Mouse (Mus musculus) ES-Bruce4 (cell line): ENCODE data around the gene Dusp14. TPM values are rescaled to one million over a fixed set of nuclear protein-coding genes. Genes with fewer than 3 reads are reported as not detected.
A peak's percentile ranks its signal among the peaks of the same experiment; 100 is the strongest.

Experiments
- H3K27ac ChIP-seq: 2 replicates; pipeline ENCODE4 v1.5.1; 2012; ENCODE audit warnings: low read length, inconsistent platforms; ENCODE audit not compliant: insufficient read depth
- H3K27me3 ChIP-seq: 2 replicates; pipeline ENCODE4 v1.6.1; 2012; ENCODE audit warnings: mild to moderate bottlenecking, low read length, inconsistent platforms; ENCODE audit not compliant: control insufficient read depth, poor library complexity, insufficient read depth, severe bottlenecking
- H3K36me3 ChIP-seq: 2 replicates; pipeline ENCODE4 v1.6.1; 2012; ENCODE audit warnings: inconsistent platforms, mild to moderate bottlenecking, low read length, moderate library complexity; ENCODE audit not compliant: control insufficient read depth, poor library complexity, insufficient read depth, severe bottlenecking
- H3K4me1 ChIP-seq: one replicate; pipeline ENCODE4 v1.8.1; 2011; ENCODE audit warnings: low read length; ENCODE audit not compliant: control insufficient read depth, insufficient read depth
- H3K4me3 ChIP-seq: 2 replicates; pipeline ENCODE4 v1.5.1; 2011; ENCODE audit warnings: low read depth, mild to moderate bottlenecking, low read length
- H3K9ac ChIP-seq: 2 replicates; pipeline ENCODE4 v1.6.1; 2012; ENCODE audit warnings: low read depth, mild to moderate bottlenecking, inconsistent platforms; ENCODE audit not compliant: poor library complexity, severe bottlenecking
- H3K9me3 ChIP-seq: replicated peaks from 2 replicates; pipeline ENCODE4 v1.6.1; 2012; ENCODE audit warnings: mild to moderate bottlenecking, low read length, inconsistent platforms; ENCODE audit not compliant: control insufficient read depth, poor library complexity, insufficient read depth, severe bottlenecking
- CTCF ChIP-seq: IDR thresholded peaks from one replicate; pipeline ENCODE4 v1.8.1; 2011; ENCODE audit warnings: low read depth, low read length
- EP300 ChIP-seq: IDR thresholded peaks from 2 replicates; pipeline ENCODE4 v1.6.1; 2011; ENCODE audit warnings: low read depth, low read length; ENCODE audit not compliant: insufficient read depth
- POLR2A ChIP-seq: IDR thresholded peaks from one replicate; pipeline ENCODE4 v1.8.1; 2011; ENCODE audit warnings: low read length; ENCODE audit not compliant: insufficient read depth
- polyA plus RNA-seq: library from polyadenylated mRNA; stranded (reverse); fragments of >200 nt; gene quantifications from 2 replicates; pipeline ENCODE4 v1.2.4, GENCODE M21; 2011; ENCODE audit warnings: low read depth; ENCODE audit not compliant: missing spikeins, insufficient read depth, insufficient read length

The Dusp14 gene
- polyA plus RNA-seq, 1 experiment, result 26.0 TPM

DNA sequence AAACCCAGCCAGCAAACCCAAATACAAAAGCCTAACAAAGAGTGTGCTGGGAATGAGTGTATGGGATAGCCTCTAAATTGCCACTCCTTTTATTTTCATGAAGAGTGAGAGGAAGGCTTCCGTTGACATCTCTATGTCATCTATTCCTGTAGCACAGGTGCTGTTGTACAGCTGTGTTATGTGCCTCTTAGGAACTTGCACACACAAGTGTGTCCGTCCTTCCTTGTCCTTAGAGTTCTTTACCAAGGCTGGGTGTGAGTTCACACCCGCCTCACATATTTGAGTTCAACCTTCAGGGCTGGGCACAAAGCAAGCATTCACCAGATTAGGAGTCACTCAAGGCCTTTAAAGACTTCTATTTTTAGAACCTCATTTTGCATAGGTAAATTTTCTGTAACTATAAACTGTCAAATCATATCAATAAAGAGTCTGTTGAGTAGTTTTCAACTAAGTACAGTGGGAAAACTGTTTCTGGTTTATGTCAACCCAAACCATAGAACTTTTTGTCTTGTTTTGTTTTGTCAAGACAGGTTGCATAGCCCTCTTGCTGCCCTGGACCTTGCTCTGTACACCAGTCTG, 5.3 kb downstream of the Dusp14 start:
- Histone ChIP-seq H3K9ac (no peak overlapping the region), H3K27me3 (peaks cover 2% of the 10 kb centered on the region; the same call in 1 of the 2 replicates), H3K27ac (no peak overlapping the region), H3K36me3 (no peaks in the 10 kb centered on the region), H3K4me3 (no peak overlapping the region), H3K9me3 (no peaks in the 10 kb centered on the region), H3K4me1 (no peaks in the 10 kb centered on the region)
- TF ChIP-seq EP300 (no peak), POLR2A (no peak), CTCF (no peak)

DNA sequence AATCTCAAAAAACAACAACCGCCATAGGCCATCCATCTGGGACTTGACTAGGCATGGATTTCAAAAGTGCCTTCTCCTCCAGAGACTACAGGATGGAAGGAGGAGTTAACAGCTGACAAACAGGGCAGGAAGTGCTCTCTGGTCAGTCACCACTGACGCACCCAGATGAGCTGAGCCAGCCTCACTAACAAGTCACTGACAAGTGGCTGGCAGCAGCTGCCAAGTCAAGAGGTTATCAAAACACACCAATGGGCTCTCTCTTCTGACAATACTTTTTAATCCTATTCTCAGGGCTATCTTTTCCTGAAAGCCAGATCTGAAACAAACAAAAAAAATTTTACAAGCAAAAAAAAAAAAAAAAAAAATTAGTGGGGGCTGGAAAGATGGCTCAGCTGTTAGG, 6.3 kb downstream of the Dusp14 start:
- Histone ChIP-seq H3K4me1 (no peaks in the 10 kb centered on the region), H3K9ac (0 out of 2 replicates have a peak overlapping the region, but pooled peaks have one; percentile 10), H3K27me3 (peaks cover 2% of the 10 kb centered on the region; the same call in 1 of the 2 replicates), H3K27ac (no peak overlapping the region), H3K9me3 (no peaks in the 10 kb centered on the region), H3K4me3 (no peak overlapping the region), H3K36me3 (no peaks in the 10 kb centered on the region)
- TF ChIP-seq EP300 (no peak), CTCF (no peak), POLR2A (no peak)

DNA sequence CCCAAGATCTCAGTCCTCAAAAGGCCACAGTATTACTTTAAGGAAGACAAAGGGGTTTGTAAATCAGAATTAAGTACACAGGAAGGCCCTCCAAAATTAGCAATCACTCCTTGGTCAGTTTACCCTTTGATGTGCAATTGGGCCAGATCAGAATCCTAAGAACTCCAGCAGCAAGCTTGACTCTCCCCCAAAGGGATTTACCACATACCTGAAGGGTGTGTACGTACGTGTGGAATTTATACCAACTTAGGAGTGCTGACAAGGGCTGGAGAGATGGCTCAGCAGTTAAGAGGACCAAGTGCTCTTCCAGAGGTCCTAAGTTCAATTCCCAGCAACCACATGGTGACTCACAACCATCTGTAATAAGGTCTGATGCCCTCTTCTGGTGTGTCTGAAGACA, 7.2 kb downstream of the Dusp14 start:
- H3K9me3 ChIP-seq, result no peaks in the 10 kb centered on the region
- TF ChIP-seq EP300 (no peak), CTCF (no peak), POLR2A (no peak)
- H3K4me3 ChIP-seq, result no peak overlapping the region
- H3K36me3 ChIP-seq, result no peaks in the 10 kb centered on the region
- H3K4me1 ChIP-seq, result no peaks in the 10 kb centered on the region
- no peak overlapping the region for H3K9ac ChIP-seq
- no peak overlapping the region for H3K27ac ChIP-seq
- no peaks in the 10 kb centered on the region for H3K27me3 ChIP-seq

DNA sequence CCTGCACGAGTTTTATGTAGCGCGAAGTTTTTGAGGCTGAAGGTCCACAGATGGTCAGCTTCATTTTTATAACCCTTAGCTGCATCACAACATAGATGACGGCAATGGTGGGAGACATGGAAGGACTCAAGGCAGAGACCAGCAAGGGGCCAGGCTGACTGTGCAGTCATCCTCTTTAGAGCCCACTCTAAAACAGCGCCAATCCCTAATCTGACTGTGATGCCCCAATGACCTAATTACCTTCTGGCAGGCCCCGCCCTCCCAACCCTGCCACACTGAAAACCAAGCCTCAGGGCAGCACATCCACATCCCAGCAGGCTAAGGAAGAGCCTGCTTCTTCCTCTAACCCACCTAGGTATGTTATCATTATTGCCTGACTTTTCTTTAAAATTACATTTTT, 8.4 kb downstream of the Dusp14 start:
- Histone ChIP-seq H3K4me3 (no peak overlapping the region), H3K27me3 (no peaks in the 10 kb centered on the region), H3K4me1 (no peaks in the 10 kb centered on the region), H3K9me3 (no peaks in the 10 kb centered on the region), H3K9ac (no peak overlapping the region), H3K27ac (no peak overlapping the region), H3K36me3 (no peaks in the 10 kb centered on the region)
- TF ChIP-seq CTCF, result no peak
- TF ChIP-seq EP300, result no peak
- TF ChIP-seq POLR2A, result no peak

DNA sequence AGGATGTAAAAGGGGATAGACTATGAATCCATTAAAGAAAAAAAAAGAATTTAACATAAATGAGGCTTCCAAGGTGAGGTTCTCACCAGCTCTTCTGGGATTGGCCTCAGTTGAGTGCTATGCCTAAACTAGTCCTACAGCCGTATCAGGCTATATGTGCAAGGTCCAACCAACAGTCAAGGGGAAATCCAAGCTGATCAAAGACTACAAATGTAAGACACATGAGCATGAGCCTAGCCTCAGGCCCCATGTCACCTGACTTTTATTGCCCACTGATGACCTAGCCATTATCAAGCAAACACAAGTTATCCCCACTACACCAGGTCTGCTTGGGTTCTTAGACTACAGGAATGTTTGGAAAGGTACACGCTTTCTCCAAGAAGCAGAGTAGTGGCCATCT, 9.3 kb downstream of the Dusp14 start:
- no peaks in the 10 kb centered on the region for H3K9me3 ChIP-seq
- no peaks in the 10 kb centered on the region for H3K27me3 ChIP-seq
- no peak overlapping the region for H3K4me3 ChIP-seq
- H3K9ac ChIP-seq, result no peak overlapping the region
- H3K4me1 ChIP-seq, result no peaks in the 10 kb centered on the region
- H3K36me3 ChIP-seq, result no peaks in the 10 kb centered on the region
- H3K27ac ChIP-seq, result no peak overlapping the region
- TF ChIP-seq EP300, result no peak

DNA sequence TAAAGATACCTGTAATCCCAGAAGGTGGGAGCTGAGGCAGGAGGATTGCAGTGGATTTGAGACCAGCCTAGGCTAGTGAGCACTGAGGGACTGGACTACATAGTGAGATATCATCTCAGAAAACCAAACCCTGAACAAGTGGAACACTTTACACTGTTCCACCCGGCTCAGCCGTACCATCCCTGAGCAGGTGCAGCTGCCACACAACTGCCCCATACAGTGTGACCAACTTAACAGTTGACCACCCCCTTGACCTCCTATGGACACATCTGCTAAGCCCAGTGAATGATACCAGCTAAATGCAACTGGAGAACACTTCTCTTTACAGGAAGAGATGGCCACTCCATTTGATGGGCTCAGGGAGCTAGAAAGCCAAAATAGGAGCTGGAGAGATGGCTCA, 11.6 kb downstream of the Dusp14 start:
- TF ChIP-seq EP300 (no peak), POLR2A (no peak), CTCF (no peak)
- Histone ChIP-seq H3K9me3 (no peaks in the 10 kb centered on the region), H3K27me3 (no peaks in the 10 kb centered on the region), H3K9ac (no peak overlapping the region), H3K4me3 (no peak overlapping the region), H3K4me1 (no peaks in the 10 kb centered on the region), H3K36me3 (no peaks in the 10 kb centered on the region), H3K27ac (no peak overlapping the region)
